Mouse (Mus musculus) heart, postnatal 14 days (tissue): ENCODE measurements around the gene Psapl1. TPM values are rescaled to one million over a fixed set of nuclear protein-coding genes. Genes with fewer than 3 reads are reported as not detected.

Experiments used
- DNase-seq, 2 experiments: peaks; one replicate each; pipeline ENCODE4 v3.0.0; 2021 to 2022
- intact Hi-C: fragments of 180-260 bp; cut with DNase I; formaldehyde crosslinking; loops from one replicate; pipeline ENCODE4 v1.15.1; 2025
- long read RNA-seq, 2 experiments: library from polyadenylated mRNA; stranded (forward); transcript quantifications; one replicate each; pipeline ENCODE4 v2.0.0; 2021
- total RNA-seq, 2 experiments: library from RNA; stranded (reverse); gene quantifications; 2 replicates each; pipeline ENCODE4 v1.2.3; 2021

The Psapl1 gene
- not detected for total RNA-seq
- long read RNA-seq, experiment 1: 0 reads
- long read RNA-seq, experiment 2: 0 reads

DNA sequence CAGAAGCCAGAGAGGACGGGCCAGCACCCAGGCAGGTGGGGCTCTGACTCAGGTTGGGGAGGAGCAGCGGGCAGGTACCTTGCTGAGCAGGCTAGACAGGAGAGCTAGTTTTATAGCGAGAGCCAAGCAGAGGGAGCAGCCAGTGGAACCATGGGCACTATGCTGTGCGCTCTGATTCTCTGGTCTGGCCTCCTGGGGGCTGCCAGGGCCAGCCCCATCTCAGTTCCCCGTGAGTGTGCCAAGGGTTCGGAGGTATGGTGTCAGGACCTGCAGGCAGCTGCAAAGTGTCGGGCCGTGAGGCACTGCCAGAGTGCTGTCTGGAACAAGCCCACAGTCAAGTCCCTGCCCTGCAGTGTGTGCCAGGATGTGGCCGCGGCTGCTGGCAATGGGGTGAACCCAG lies at the start of gene Psapl1:
Psapl1 (plus strand) TSS at position 106 of the 400 bp plus-strand sequence.
- intact Hi-C loops: no loop called here
- peak in 1 of 2 experiments; percentile 18 for DNase-seq

DNA sequence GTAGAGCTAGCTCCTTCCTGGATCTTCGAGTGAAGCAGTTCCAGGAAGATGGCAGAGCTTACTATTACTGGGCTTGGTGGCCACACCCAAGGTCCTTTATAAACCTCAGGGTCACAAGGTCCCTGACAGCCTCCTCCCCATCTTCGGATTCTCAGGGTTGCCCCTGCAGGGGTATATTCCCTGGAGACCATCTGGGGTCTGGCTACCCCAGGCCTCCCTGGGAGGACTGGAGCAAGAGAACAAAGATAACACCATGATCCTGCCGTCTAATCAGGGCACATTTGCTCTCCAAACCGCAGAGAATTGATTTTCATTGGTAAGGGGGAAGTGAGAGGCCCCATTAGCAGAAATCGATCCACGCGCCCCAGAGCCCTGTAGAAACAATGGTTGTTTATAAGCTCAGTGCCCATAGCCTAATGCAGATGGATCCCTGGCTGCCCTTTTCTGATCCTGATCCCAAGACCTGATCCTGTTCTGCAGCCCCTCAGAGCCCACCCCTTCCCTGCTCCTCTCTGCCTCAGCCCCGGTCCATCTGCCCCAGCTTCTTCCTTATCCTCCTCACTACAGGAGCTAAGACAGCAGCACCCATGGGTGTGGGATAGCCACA lies 48.8 kb upstream of the Psapl1 start:
- intact Hi-C loops: no loop called here
- no peak for DNase-seq

DNA sequence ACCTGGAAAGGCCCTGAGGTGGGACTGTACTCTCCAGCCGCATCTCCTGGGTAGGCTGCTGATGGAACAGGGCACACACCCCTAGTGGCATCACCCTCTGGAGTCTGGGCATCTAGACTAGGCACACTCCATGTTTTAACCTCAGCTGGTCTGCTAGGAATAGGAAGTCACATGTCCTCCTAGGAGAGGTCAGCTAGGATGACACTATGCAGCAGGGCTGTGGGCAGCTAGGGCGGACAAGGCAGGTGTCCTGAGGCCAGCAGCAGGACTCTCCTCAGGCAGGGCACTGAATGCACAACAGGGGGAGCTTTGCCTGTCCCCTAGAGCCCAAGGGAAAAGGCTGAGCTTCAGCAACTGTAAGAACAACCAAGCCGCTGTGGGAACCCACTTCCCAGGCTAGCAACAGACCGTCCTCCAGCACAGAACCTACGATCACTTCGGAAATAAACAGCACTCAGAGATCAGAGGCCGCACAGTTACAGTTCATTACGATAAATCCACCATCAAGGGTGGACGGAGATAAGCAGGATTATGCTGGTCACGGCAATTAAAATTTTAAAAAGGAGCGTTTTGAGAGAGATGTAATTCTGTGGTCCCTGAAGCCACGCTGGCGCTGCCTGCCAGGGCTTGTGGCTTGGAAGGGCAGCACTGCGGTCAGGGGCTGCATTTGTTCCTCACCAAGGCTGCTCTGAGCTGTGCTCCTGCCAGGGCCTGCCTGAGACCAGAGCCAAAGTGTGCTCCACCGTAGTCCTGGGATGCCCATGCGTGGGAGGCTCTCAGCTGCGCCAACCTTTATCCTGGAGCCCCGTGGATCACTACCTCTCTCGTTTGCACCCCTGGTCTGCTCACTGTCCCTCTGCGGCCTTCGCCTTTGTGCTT lies 38.2 kb upstream of the Psapl1 start:
- intact Hi-C loops: no loop called here
- DNase-seq: no peak

DNA sequence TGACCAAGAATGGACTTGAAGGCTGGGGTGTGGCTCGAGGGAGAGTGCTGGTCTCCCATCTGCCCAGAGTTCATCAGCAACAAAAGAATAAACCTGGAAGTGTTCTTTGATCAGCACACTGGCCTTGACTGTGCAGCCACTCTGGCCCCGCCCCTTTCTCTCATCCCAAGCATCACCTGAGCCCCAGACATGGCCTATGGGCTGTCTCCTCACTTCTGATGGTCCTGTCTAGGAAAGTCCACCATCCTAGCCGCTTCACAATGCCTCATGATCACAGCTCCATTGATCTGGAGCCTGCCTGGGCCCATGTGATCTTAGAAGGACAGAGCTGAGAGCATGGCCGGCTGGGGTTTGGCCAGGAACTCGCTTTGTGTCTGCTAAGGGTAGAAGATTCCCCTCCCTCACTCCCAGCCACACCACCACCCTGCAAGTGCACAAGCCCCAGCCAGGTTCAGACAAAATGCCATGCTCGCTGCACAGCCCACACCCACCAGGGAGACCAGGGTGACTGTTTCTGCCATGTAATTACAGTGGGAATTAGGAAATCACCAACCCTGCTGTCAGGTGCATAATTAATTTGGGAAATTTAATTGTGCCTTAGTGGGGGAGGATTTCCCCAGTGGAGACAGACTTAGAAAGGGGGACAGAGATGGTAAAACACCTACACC lies 37.3 kb upstream of the Psapl1 start:
- DNase-seq: no peak
- intact Hi-C loops: no loop called here

DNA sequence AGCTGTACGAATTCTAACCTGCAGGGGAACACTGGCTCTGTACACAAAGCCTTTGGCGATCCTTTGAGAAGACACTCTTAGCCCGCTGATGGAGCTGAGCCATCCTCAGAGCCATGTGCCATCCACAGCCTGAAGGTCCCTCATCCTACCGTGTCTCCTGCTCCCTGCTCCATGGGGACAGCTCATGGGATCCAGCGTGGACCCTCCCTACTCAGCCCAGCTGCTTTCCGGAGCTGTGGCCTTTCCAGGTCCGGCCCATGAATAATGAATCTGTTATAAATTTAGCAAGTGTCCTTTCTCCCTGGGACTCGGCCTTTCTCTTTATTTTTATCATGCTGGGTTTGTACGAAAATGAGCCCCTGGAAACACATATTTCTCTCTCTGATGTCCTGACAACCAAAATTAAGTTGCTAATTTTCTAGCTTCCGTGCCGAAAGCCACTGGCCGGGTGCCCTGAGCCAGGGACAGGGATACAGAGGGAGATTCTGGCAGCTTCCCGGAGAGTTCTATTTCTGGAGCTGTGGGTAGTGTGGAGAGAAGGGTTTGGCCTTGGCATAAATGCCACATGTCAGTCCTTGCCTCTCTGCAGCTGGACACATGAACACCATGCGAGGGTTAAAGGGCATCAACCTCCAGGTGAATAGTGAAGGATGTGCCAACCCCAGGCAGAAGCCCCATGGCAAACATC lies 34.7 kb upstream of the Psapl1 start:
- DNase-seq: peak; percentile 55 to 69
- intact Hi-C loops: no loop called here

DNA sequence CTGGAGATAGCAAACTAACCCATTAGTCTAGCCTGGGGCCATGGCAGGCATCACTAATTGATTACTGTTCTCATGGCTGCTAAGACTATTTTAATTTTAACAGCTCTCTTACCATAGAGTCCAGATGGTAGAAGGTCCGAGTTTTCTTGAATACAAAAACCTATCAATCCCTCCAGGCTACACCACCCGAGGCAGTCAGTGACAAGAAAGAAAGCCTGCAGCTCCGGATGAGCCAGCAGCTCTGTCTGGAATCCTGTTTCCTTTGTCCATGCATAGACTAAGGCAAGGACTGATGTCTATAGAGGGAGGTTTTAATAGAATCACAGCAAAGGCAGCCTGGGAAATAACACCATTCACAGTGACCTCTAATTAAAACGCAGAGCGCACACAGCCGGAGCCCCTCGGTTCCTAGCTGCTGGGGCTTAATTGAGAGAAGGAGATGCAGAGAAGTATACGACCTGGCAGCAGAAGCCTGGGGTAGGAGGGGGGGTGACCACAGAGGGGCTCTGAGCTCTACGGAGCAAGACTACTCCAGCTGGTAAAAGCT lies 29.2 kb upstream of the Psapl1 start:
- intact Hi-C loops: no loop called here
- no peak for DNase-seq

DNA sequence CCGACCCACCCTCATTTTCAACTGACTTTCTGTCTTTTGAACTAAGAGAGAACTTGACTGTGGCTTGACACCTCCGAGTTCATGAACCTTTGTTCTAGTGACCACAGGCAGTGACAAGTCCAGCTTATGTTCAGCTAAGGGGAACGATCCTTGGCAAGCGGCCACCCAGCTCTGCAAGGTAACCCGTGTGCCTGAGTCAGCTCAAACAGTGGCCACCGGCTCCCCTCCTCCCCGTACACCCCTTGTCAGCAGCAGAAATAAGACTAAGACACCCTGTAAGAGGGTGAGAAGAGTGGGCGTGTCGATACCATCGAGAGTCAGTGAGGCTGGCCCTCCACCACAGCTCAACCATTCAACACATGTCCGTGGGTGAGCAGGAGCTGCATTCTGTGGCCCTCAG lies 27.4 kb upstream of the Psapl1 start:
- DNase-seq: peak; percentile 20 to 21
- intact Hi-C loops: no loop called here

DNA sequence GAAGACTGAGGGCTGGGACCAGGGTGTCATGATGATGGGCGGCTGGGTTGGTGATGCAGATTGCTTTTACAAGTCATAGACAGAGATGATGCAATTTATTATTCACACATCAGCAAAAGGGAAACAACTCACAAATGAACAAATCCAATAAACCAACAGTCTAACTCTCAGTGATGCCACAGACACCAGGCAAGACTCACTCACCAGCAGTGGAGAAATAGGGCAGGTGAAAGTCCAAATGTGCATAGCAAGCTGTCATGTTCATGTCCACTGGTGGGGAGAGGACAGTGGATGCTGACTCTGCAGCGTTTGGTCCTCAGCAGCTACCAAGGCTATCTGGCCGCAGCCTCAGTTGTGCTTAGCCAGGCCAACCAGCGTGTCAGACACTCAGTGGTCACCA lies 26.9 kb upstream of the Psapl1 start:
- no peak for DNase-seq
- intact Hi-C loops: no loop called here

DNA sequence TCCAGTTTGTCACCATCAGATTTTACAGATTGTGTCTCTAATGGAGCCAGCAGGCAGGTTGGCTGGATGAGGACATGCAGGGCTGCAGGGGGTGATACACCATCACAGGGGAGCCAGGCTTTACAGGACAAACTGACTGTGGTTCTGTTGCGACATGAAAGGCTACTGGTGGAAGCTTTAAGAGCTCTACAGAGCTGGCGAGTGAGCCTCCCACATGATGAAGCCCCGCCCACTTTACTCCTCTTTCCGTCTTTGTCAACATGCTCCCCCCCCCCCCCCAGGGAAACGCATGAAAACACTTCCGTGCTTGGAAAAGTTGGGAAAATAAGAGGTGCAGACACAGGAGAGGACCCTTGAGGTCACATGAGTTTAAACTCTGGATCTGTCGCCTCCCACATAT lies 25.6 kb upstream of the Psapl1 start:
- intact Hi-C loops: no loop called here
- DNase-seq: no peak

DNA sequence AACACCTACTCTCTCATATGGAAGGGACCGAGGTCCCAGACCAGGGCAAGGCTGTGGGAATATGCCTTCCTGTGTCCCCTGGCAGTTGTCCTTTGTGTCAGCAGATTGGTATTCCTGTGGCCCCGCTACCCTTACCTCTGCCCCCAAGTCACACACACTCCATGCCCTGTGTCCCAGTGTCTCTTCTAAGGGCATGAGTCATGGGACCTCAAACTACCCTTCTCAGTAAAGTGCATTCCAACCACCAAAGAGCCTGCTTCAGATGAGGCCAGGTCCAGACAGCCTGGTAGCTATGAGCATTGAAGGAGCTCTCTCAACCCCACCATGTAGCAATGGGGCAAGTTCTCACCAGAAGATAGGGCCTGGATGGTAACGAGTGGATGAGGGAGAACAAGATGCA lies 25.0 kb upstream of the Psapl1 start:
- DNase-seq: no peak
- intact Hi-C loops: no loop called here

DNA sequence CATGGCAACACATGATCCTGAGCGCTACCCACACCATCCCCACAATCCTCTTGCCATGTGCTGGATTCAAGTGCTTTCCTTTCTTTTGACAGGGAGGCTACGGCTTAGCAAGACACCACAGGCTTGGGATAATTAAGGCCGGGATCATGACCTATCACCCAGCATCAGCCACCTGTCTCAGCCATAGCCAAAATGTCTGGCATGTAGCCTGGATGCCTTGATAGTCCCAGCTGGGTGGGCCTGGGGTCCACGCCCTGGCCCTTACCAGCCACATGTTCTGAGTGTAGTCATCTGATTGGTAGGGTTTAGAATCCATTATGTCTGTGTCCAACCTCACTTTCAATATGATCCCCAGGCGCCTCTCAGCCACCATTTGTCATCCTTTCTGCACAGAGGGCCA lies 24.1 kb upstream of the Psapl1 start:
- DNase-seq: no peak
- intact Hi-C loops: no loop called here

DNA sequence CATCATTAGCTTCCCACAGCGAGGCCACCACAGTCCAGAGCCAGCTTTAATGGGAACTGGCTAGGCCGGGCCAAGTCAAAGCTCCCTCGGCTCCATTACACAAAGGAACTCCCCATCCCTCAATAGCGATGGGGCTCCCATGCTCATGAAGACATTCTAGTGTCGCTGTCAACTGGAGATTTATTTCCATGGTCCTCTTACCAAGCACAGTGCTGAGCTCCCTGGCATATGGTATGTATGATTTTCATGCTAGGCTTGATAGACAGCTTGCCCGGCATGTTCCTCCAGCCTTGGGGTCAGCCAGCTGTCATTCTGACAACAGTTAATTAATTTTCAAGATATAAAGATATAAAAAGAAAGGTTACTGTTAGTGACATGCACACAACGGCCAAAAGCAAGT lies 21.5 kb upstream of the Psapl1 start:
- intact Hi-C loops: no loop called here
- no peak for DNase-seq

DNA sequence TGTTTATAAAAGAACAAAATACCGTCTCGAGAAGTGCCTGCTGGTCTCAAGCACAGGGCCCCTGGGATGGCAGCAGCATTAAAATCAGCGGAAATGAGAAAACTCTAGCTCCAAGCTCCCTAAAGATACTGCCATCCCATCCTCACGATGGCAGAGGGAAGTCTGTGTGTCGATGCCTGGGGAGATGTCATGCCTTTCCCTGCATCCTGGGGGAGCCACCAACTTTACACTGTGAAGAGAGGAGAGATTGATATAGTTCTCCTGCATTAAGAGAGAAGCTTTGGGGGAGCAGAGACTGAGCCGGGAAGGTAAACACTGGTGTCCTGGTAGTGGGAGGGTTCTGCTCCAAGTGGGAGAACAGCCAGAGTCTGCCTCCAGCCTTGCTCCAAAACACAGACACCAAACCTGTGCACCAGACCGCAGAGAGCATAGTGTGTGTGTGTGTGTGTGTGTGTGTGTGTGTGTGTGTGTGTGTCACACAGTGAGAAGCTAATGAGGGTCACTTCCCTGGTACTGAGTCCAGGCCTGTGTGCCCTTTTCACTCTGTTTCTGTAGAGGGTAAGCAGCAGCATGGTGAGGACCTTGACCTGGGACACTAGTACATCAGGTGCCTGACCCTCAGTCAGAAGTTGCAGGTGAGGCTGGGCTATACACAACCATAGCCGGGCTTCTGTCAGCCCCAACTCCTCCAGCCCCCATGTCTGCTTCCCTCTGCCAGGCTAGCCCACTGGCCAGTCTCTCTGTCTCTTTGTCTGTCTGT lies 17.3 kb upstream of the Psapl1 start:
- DNase-seq: no peak
- intact Hi-C loops: no loop called here

DNA sequence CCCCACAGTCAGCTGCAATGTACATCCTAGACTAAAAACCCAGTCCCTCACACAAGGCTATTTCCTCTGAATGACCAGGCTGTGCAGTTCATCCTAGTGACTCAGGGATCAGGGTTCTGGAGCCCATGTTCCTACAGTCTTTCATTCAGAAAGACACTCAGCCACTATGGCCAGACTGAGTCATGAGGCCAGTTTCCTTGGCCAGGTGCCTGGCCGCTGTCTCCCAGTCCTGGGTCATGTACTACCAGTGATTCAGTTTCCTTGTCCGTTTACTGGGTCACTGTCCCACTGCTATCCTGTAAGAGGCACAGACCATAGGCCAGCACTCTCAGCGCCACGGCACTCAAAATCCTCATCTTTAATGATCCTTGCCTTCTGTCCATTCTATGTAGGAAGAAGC lies 15.5 kb upstream of the Psapl1 start:
- intact Hi-C loops: no loop called here
- DNase-seq: peak; percentile 54 to 57

DNA sequence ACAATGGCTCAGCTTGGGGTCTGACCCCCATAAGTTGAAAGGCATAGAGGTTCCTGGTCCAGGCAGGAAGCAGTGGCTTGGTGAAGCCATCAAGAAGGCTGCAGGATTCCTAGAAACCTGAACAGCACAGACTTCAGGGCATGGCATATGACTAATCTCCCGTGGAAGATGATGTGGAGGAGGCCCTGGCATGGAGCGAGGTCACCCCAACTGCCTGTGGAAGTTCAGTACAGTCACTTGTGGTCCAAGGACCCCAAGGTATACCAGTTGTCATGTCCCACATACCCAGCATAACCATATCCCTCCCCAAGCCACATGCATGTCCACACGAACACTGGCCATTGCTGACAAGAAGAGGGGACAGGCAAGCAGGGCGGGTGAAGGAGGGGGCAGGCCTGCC lies 12.5 kb upstream of the Psapl1 start:
- intact Hi-C loops: no loop called here
- DNase-seq: no peak

DNA sequence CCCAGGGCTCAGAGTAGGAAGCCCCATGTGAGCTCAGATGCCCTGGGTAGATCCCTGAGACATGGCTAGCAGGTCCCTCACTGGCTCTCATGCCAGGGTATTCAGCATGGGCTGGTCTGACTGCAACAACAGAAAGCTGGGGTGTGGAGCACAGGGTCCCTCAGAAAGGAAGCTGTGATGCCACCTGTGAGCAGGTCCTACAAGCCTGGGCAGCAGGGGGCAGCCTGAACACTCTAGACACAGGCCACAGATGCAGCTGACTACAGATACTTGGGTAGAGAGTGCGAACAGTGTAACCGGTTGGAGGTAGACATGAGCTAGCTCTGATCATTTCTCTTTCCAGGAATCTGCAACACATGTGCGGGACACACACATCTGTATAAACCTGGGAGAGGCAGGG lies 11.9 kb upstream of the Psapl1 start:
- intact Hi-C loops: no loop called here
- peak in 1 of 2 experiments; percentile 18 for DNase-seq

DNA sequence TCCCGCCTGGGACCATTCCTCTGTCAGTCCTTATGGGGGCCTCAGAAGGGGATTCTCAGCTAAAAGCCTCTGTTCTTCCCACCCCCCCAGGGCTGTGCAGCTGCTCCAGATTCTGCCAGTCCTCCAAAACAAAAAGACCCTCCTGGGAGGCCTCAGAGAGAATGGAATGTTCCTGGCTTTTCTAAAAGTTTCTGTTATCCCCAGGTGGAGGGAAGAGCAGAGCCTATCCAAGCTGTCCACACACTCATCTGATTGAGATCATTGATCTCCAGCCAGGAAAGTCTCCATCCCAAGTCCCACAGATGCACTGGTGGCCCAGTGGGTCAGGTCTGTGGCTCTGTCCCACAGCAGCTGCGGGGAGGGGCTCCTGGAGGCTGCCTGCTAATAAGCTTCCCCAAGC lies 11.1 kb upstream of the Psapl1 start:
- intact Hi-C loops: no loop called here
- no peak for DNase-seq

DNA sequence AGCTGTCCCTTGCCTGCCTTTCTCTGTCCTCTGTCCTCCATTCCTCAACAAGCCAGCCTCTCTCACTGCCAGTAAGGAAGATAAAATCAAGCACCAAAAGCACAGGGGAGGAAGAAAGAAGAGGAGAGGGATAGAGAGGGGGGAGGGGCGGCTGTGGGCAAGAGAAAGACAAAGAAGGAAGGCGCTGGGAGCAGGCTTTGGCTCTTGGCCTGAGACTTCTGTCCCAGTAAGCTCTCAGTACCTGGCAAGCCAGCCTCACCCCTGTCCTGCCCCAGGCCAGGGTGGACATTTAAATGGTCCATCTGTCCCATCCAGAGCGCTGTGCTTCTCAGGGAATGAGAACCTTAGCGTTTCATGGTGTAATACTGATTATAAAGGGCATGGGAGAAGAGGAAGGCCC lies 9.2 kb upstream of the Psapl1 start:
- intact Hi-C loops: no loop called here

DNA sequence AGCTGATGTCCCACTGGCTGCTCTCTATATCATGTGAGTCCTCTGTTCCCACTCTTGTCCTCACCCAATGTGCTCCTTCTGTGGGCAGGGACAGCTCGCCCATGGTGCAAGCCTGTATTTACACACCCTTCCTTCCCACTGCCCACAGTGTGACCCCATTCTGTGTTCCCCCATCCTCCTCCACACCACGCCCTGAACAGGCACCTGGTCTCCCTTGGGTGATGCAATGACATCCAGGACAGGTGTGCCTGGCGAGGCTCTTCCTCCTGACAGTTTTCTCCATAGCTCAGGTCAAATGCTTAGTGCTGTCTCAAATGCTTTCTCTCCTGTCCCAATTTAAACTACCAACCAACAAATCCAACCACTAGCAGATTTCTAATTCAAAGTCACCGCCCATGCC lies 8.4 kb upstream of the Psapl1 start:
- no peak for DNase-seq
- intact Hi-C loops: no loop called here

More for the DNA sequence above, 9.2 kb upstream of the Psapl1 start:
- DNase-seq: no peak

DNA sequence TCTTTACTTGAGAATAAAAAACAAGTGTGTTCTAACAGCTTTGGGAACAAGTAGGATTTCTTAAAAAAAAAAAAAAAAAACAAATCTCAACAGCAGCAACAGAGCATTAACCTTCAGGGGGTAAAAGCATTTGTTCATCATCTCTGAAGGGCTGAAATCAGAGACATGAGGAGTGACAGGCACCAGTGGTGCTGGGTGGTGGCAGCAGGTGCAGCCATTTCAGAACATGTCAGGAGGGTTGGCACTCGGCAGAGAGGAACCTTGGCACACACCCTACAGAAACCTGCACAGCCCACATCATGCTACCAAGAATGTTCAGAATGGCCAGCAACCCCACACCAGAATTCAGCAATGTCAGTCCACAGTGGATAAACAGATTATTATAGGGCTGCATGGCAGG lies 4.3 kb upstream of the Psapl1 start:
- no peak for DNase-seq
- intact Hi-C loops: no loop called here
